Mouse (Mus musculus): ENCODE measurements at regions not wholly inside any gene's neighbourhood (a gene's known extent, or its start where the extent isn't known, plus 50 kb on each side); places are given as distances from the start of the nearest gene placed in this dataset.
A peak's percentile ranks its signal among the peaks of the same experiment; 100 is the strongest.

GRCm38 (mm10) chr11:44156490-44157345 lies 243.1 kb upstream of the Il12b start:
- DNase-seq (ENCODE audit: low read depth), result no peak

GRCm38 (mm10) chr11:44158236-44158635 lies 241.6 kb upstream of the Il12b start:
- DNase-seq (ENCODE audit: low read depth), result no peak

GRCm38 (mm10) chr11:44161734-44162418 lies 238.0 kb upstream of the Il12b start:
- DNase-seq (ENCODE audit: low read depth), result no peak

GRCm38 (mm10) chr11:44163049-44163448 lies 236.8 kb upstream of the Il12b start:
- no peak for DNase-seq (ENCODE audit: low read depth)

GRCm38 (mm10) chr11:44163748-44164147 lies 236.1 kb upstream of the Il12b start:
- no peak for DNase-seq (ENCODE audit: low read depth)

- no peak for DNase-seq (ENCODE audit: low read depth)
Measured at GRCm38 (mm10) chr11:44164186-44164585, 235.7 kb upstream of the Il12b start.

GRCm38 (mm10) chr11:44167724-44168500 lies 232.0 kb upstream of the Il12b start:
- DNase-seq (ENCODE audit: low read depth), result no peak

- peak; percentile 68 for DNase-seq (ENCODE audit: low read depth)
Measured at GRCm38 (mm10) chr11:44172478-44172877, 227.4 kb upstream of the Il12b start.

- no peak for DNase-seq (ENCODE audit: low read depth)
Measured at GRCm38 (mm10) chr11:44173196-44173595, 226.7 kb upstream of the Il12b start.

GRCm38 (mm10) chr11:44174548-44174947 lies 225.3 kb upstream of the Il12b start:
- DNase-seq (ENCODE audit: low read depth), result peak; percentile 52

GRCm38 (mm10) chr11:44179711-44180110 lies 220.2 kb upstream of the Il12b start:
- DNase-seq (ENCODE audit: low read depth), result no peak

- no peak for DNase-seq (ENCODE audit: low read depth)
Measured at GRCm38 (mm10) chr11:44183823-44184222, 216.0 kb upstream of the Il12b start.

GRCm38 (mm10) chr11:44185218-44185890 lies 214.5 kb upstream of the Il12b start:
- no peak for DNase-seq (ENCODE audit: low read depth)

GRCm38 (mm10) chr11:44188202-44188601 lies 211.7 kb upstream of the Il12b start:
- no peak for DNase-seq (ENCODE audit: low read depth)

GRCm38 (mm10) chr11:44193806-44194205 lies 206.1 kb upstream of the Il12b start:
- no peak for DNase-seq (ENCODE audit: low read depth)

- no peak for DNase-seq (ENCODE audit: low read depth)
Measured at GRCm38 (mm10) chr11:44202716-44203115, 197.1 kb upstream of the Il12b start.

- DNase-seq (ENCODE audit: low read depth), result peak; percentile 62
Measured at GRCm38 (mm10) chr11:44204384-44204783, 195.5 kb upstream of the Il12b start.

GRCm38 (mm10) chr11:44206866-44207265 lies 193.0 kb upstream of the Il12b start:
- peak; percentile 3 for DNase-seq (ENCODE audit: low read depth)

GRCm38 (mm10) chr11:44211871-44212441 lies 187.9 kb upstream of the Il12b start:
- peak; percentile 54 for DNase-seq (ENCODE audit: low read depth)

- DNase-seq (ENCODE audit: low read depth), result no peak
Measured at GRCm38 (mm10) chr11:44214095-44214494, 185.8 kb upstream of the Il12b start.

- DNase-seq (ENCODE audit: low read depth), result no peak
Measured at GRCm38 (mm10) chr11:44216346-44216745, 183.5 kb upstream of the Il12b start.

- no peak for DNase-seq (ENCODE audit: low read depth)
Measured at GRCm38 (mm10) chr11:44219971-44220370, 179.9 kb upstream of the Il12b start.
